Mouse (Mus musculus): Measurements from ENCODE around the gene Myrf.

DNA sequence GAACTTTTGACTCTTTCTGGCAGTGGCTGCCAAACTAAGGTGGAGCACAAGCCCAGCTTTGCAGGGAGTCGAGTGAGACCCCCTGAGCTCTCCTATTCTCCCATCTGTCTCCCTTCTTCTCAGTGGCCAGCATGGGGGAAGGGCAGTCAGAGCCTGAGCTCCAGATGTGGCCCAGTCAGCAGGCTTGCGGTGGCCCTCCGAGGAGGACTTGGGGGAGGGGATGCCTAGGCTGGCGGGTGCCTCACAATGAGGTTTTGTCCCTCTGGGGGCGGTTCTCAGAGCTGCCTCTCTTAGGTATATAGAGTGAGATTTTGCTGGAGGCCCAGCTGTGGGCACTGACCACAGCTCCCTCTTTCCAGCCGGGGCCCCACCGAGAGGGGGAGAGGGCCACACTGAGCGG lies 2.4 kb upstream of the Myrf start:
- TF ChIP-seq POLR2A (IDR thresholded peaks at IDR 0.05; ENCODE audit: low read depth, low read length): no peak
- TF ChIP-seq CTCF (IDR thresholded peaks at IDR 0.05; ENCODE audit: extremely low read depth, insufficient read depth, insufficient read length, insufficient replicate concordance): no peak
